Mouse (Mus musculus): ENCODE results near the gene Prr7.

GRCm38 (mm10) chr13:55451296-55451695, 12.8 kb upstream of the Prr7 start:
- no peak for TF ChIP-seq CTCF (IDR thresholded peaks at IDR 0.05; ENCODE audit: low read depth)
- no peak for TF ChIP-seq EP300 (IDR thresholded peaks at IDR 0.05; ENCODE audit: low read depth)
